Mouse (Mus musculus): ENCODE results near the gene Cxcl10. TPM values are rescaled to one million over a fixed set of nuclear protein-coding genes. Genes with fewer than 3 reads are reported as not detected.
A peak's percentile ranks its signal among the peaks of the same experiment; 100 is the strongest.

Cxcl10 gene
- polyA plus RNA-seq, 1 experiment from 2014 or later: 0.44 TPM

DNA sequence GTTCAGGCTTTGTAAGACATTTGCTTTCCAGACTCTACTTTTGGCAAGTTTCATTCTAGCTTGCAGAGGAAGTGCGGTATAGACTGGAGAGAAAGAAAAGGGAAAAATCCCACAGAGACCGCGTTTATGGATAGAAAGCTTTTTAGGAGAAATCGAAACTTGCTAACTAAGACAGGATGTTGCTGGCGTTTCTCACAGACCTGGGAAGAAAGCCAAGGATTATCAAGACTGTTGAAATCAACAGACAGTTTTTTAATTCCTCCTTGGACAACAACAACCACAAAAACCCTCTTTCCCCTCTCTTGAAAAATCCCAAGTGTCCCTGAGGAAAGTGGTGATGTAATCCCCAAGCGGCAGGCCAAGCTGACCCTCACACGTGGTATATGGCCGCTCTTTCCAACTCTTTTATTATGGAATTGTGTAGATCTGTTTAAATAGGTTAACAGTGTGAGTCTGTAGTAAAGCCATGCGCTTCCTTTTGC, 16.3 kb downstream of the Cxcl10 start:
- no peaks in the 10 kb centered on the region for H3K4me1 ChIP-seq (ENCODE audit: control insufficient read depth, insufficient read depth, low read length)
- DNase-seq (ENCODE audit: low spot score) (peak; percentile 50), ATAC-seq (no peak)
- H3K27me3 ChIP-seq (replicated peaks; ENCODE audit: control insufficient read depth, insufficient read depth, low read length): no peaks in the 10 kb centered on the region
- H3K4me3 ChIP-seq (ENCODE audit: low read depth, low read length): no peak overlapping the region
- H3K9ac ChIP-seq (ENCODE audit: low read length): no peak overlapping the region
- H3K4me2 ChIP-seq (ENCODE audit: low read length): no peak overlapping the region
- 65% methylated on average over 9 of the region's 9 CpGs for WGBS
- no peak overlapping the region for H3K27ac ChIP-seq (ENCODE audit: low read depth, low read length)
- H3K9me3 ChIP-seq (replicated peaks; ENCODE audit: control insufficient read depth, low read length): no peaks in the 10 kb centered on the region
- H3K36me3 ChIP-seq (ENCODE audit: control insufficient read depth, insufficient read depth, low read length): no peaks in the 10 kb centered on the region

- Histone ChIP-seq H3K9ac (ENCODE audit: low read length) (no peak within 1 kb of the TSS), H3K27ac (ENCODE audit: low read depth, low read length) (no peak within 1 kb of the TSS), H3K9me3 (replicated peaks; ENCODE audit: control insufficient read depth, low read length) (no peaks in the 10 kb centered on the region), H3K36me3 (ENCODE audit: control insufficient read depth, insufficient read depth, low read length) (no peaks in the 10 kb centered on the region), H3K4me3 (ENCODE audit: low read depth, low read length) (no peak within 1 kb of the TSS), H3K4me2 (ENCODE audit: low read length) (no peak within 1 kb of the TSS), H3K27me3 (replicated peaks; ENCODE audit: control insufficient read depth, insufficient read depth, low read length) (no peaks in the 10 kb centered on the region), H3K4me1 (ENCODE audit: control insufficient read depth, insufficient read depth, low read length) (no peaks in the 10 kb centered on the region)
- 95% methylated on average over 17 of the region's 17 CpGs for WGBS
- DNase-seq (ENCODE audit: low spot score): peak; percentile 1
- ATAC-seq: no peak
Measured at GRCm38 (mm10) chr5:92331635-92332338, 16.9 kb downstream of the Cxcl10 start, which contains the start of gene Art3. Gene Art3, plus strand, starts transcription at chr5:92331827.

- no peak for ATAC-seq
Measured at GRCm38 (mm10) chr5:92331122-92331521, 17.6 kb downstream of the Cxcl10 start.

GRCm38 (mm10) chr5:92327929-92328328, 20.8 kb downstream of the Cxcl10 start, which contains the start of gene Cxcl9:
Gene Cxcl9, minus strand, starts transcription at chr5:92328079.
- no peaks in the 10 kb centered on the region for H3K9me3 ChIP-seq (replicated peaks; ENCODE audit: control insufficient read depth, low read length)
- H3K4me2 ChIP-seq (ENCODE audit: low read length): no peak within 1 kb of the TSS
- no peak for DNase-seq (ENCODE audit: low spot score)
- ATAC-seq: no peak
- H3K27ac ChIP-seq (ENCODE audit: low read depth, low read length): no peak within 1 kb of the TSS
- no peaks in the 10 kb centered on the region for H3K4me1 ChIP-seq (ENCODE audit: control insufficient read depth, insufficient read depth, low read length)
- H3K36me3 ChIP-seq (ENCODE audit: control insufficient read depth, insufficient read depth, low read length): no peaks in the 10 kb centered on the region
- no peak within 1 kb of the TSS for H3K9ac ChIP-seq (ENCODE audit: low read length)
- no peak within 1 kb of the TSS for H3K4me3 ChIP-seq (ENCODE audit: low read depth, low read length)
- WGBS: 88% methylated on average over 7 of the region's 7 CpGs
- H3K27me3 ChIP-seq (replicated peaks; ENCODE audit: control insufficient read depth, insufficient read depth, low read length): no peaks in the 10 kb centered on the region

More at GRCm38 (mm10) chr5:92331122-92331521, 17.6 kb downstream of the Cxcl10 start:
- no peaks in the 10 kb centered on the region for H3K36me3 ChIP-seq (ENCODE audit: control insufficient read depth, insufficient read depth, low read length)
- no peaks in the 10 kb centered on the region for H3K27me3 ChIP-seq (replicated peaks; ENCODE audit: control insufficient read depth, insufficient read depth, low read length)
- H3K4me2 ChIP-seq (ENCODE audit: low read length): no peak overlapping the region
- no peak overlapping the region for H3K4me3 ChIP-seq (ENCODE audit: low read depth, low read length)
- H3K9me3 ChIP-seq (replicated peaks; ENCODE audit: control insufficient read depth, low read length): no peaks in the 10 kb centered on the region
- no peak for DNase-seq (ENCODE audit: low spot score)
- H3K4me1 ChIP-seq (ENCODE audit: control insufficient read depth, insufficient read depth, low read length): no peaks in the 10 kb centered on the region
- H3K27ac ChIP-seq (ENCODE audit: low read depth, low read length): no peak overlapping the region
- no peak overlapping the region for H3K9ac ChIP-seq (ENCODE audit: low read length)
- 92% methylated on average over 12 of the region's 12 CpGs for WGBS

DNA sequence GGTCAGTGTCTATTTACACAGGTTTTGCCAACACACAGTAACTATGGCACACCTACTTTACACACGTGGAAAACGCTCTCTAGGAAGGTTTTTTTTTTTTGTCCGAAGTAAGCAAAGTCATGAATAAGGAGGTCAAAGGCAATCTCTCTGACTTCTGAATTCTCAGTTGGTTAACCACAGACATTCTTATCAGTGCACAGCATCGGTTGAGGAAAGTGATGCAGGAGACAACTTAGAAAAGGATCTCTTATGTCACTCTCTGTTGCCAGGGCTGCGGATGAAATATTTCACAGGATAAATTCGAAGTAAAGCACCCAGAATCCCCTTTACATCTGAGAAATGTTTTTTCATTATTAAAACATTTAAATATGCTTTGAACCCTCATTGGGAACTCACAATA, 21.3 kb downstream of the Cxcl10 start:
- Histone ChIP-seq H3K9me3 (replicated peaks; ENCODE audit: control insufficient read depth, low read length) (no peaks in the 10 kb centered on the region), H3K4me1 (ENCODE audit: control insufficient read depth, insufficient read depth, low read length) (no peaks in the 10 kb centered on the region), H3K4me3 (ENCODE audit: low read depth, low read length) (no peak overlapping the region), H3K27me3 (replicated peaks; ENCODE audit: control insufficient read depth, insufficient read depth, low read length) (no peaks in the 10 kb centered on the region), H3K9ac (ENCODE audit: low read length) (no peak overlapping the region), H3K36me3 (ENCODE audit: control insufficient read depth, insufficient read depth, low read length) (no peaks in the 10 kb centered on the region), H3K27ac (ENCODE audit: low read depth, low read length) (no peak overlapping the region), H3K4me2 (ENCODE audit: low read length) (no peak overlapping the region)
- ATAC-seq (no peak), DNase-seq (ENCODE audit: low spot score) (no peak)
- 87% methylated on average over 6 of the region's 6 CpGs for WGBS

GRCm38 (mm10) chr5:92323264-92323663, 25.4 kb downstream of the Cxcl10 start:
- Histone ChIP-seq H3K27ac (ENCODE audit: low read depth, low read length) (no peak overlapping the region), H3K27me3 (replicated peaks; ENCODE audit: control insufficient read depth, insufficient read depth, low read length) (no peaks in the 10 kb centered on the region), H3K36me3 (ENCODE audit: control insufficient read depth, insufficient read depth, low read length) (no peaks in the 10 kb centered on the region), H3K4me1 (ENCODE audit: control insufficient read depth, insufficient read depth, low read length) (no peaks in the 10 kb centered on the region), H3K4me2 (ENCODE audit: low read length) (no peak overlapping the region), H3K9ac (ENCODE audit: low read length) (no peak overlapping the region), H3K9me3 (replicated peaks; ENCODE audit: control insufficient read depth, low read length) (no peaks in the 10 kb centered on the region), H3K4me3 (ENCODE audit: low read depth, low read length) (no peak overlapping the region)
- DNase-seq (ENCODE audit: low spot score): no peak
- no peak for ATAC-seq
- 90% methylated on average over 5 of the region's 5 CpGs for WGBS

- Histone ChIP-seq H3K36me3 (ENCODE audit: control insufficient read depth, insufficient read depth, low read length) (no peaks in the 10 kb centered on the region), H3K27ac (ENCODE audit: low read depth, low read length) (no peak overlapping the region), H3K9ac (ENCODE audit: low read length) (no peak overlapping the region), H3K27me3 (replicated peaks; ENCODE audit: control insufficient read depth, insufficient read depth, low read length) (no peaks in the 10 kb centered on the region), H3K4me1 (ENCODE audit: control insufficient read depth, insufficient read depth, low read length) (no peaks in the 10 kb centered on the region), H3K4me2 (ENCODE audit: low read length) (no peak overlapping the region), H3K9me3 (replicated peaks; ENCODE audit: control insufficient read depth, low read length) (no peaks in the 10 kb centered on the region), H3K4me3 (ENCODE audit: low read depth, low read length) (no peak overlapping the region)
- WGBS: 97% methylated on average over 4 of the region's 4 CpGs
- no peak for ATAC-seq
- no peak for DNase-seq (ENCODE audit: low spot score)
Measured at GRCm38 (mm10) chr5:92322612-92323011, 26.1 kb downstream of the Cxcl10 start.

- 75% methylated on average over 8 of the region's 8 CpGs for WGBS
- no peak for DNase-seq (ENCODE audit: low spot score)
Measured at GRCm38 (mm10) chr5:92321631-92322400, 26.9 kb downstream of the Cxcl10 start.

DNA sequence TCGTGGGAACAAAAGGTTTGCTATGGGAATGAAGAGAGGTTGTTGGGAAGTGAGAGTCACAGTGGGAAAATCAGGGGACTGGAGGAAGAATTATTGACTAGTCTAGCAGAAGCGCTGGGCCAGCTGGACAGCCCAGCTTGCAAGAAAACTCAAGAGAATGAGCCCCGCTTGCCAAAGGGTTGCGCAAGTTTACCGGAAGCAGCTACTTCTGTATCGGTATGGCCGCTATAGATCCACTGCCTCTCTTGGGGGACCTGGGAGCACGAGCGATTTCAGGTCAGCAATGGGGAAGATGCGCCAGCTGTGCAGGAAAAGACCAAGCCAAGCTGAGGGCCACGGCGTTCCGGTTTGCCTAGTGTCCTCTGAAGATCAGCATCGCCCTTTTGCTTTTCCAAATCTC, 30.1 kb downstream of the Cxcl10 start:
- H3K27me3 ChIP-seq (replicated peaks; ENCODE audit: control insufficient read depth, insufficient read depth, low read length): no peaks in the 10 kb centered on the region; the same call in 1 of the 2 replicates
- no peak overlapping the region for H3K9ac ChIP-seq (ENCODE audit: low read length)
- no peak overlapping the region for H3K4me2 ChIP-seq (ENCODE audit: low read length)
- no peaks in the 10 kb centered on the region for H3K9me3 ChIP-seq (replicated peaks; ENCODE audit: control insufficient read depth, low read length)
- H3K27ac ChIP-seq (ENCODE audit: low read depth, low read length): no peak overlapping the region
- ATAC-seq (no peak), DNase-seq (ENCODE audit: low spot score) (no peak)
- WGBS: 94% methylated on average over 14 of the region's 14 CpGs
- H3K4me3 ChIP-seq (ENCODE audit: low read depth, low read length): no peak overlapping the region
- no peaks in the 10 kb centered on the region for H3K36me3 ChIP-seq (ENCODE audit: control insufficient read depth, insufficient read depth, low read length)
- no peaks in the 10 kb centered on the region for H3K4me1 ChIP-seq (ENCODE audit: control insufficient read depth, insufficient read depth, low read length)

More at GRCm38 (mm10) chr5:92321631-92322400, 26.9 kb downstream of the Cxcl10 start:
- no peaks in the 10 kb centered on the region for H3K9me3 ChIP-seq (replicated peaks; ENCODE audit: control insufficient read depth, low read length)
- no peaks in the 10 kb centered on the region for H3K27me3 ChIP-seq (replicated peaks; ENCODE audit: control insufficient read depth, insufficient read depth, low read length)
- H3K27ac ChIP-seq (ENCODE audit: low read depth, low read length): no peak overlapping the region
- no peaks in the 10 kb centered on the region for H3K4me1 ChIP-seq (ENCODE audit: control insufficient read depth, insufficient read depth, low read length)
- H3K4me3 ChIP-seq (ENCODE audit: low read depth, low read length): no peak overlapping the region
- no peak overlapping the region for H3K9ac ChIP-seq (ENCODE audit: low read length)
- no peak for ATAC-seq
- H3K4me2 ChIP-seq (ENCODE audit: low read length): no peak overlapping the region
- H3K36me3 ChIP-seq (ENCODE audit: control insufficient read depth, insufficient read depth, low read length): no peaks in the 10 kb centered on the region

All from forebrain, embryonic 14.5 days (tissue).